Mouse (Mus musculus) liver, adult 2 months (tissue): ENCODE measurements around the gene Ms4a4c.

Experiments
- CTCF ChIP-seq: fragments of 200-500 bp; IDR thresholded peaks from 2 replicates; pipeline ENCODE4 v1.5.1; 2011; ENCODE audit warnings: low read depth, low read length, control low read depth
- POLR2A ChIP-seq: fragments of 200-500 bp; IDR thresholded peaks from 2 replicates; pipeline ENCODE4 v1.6.1; 2011; ENCODE audit warnings: low read length, control low read depth; ENCODE audit not compliant: insufficient read depth; ENCODE audit errors: extremely low read depth

DNA sequence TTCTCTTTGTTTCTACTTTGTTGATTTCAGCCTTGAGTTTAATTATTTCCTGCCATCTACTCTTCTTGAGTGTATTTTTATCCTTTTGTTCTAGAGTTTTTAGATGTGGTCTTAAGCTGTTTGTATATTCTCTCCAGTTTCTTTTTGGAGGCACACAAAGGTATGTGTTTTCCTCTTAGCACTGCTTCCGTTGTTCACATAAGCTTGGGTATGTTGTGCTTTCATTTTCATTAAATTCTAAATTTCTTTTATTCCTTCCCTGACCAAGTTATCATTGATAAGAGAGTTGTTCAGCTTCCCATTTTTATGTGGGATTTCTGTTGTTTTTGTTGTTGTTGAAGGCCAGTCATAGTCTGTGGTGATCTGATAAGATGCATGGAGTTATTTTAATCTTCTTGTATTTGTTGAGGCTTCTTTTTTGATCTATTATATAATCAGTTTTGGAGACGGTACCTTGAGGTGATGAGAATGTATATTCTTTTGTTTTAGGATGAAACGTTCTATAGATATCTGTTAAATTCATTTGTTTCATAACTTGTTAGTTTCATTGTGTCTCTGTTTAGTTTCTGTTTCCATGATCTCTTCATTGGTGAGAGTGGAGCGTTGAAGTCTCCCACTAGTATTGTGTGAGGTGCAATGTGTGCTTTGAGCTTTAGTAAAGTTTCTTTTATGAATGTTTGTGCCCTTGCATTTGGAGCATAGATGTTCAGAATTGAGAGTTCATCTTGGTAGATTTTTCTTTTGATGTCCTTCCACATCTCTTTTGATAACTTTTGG is 30.7 kb downstream of the Ms4a4c start:
- TF ChIP-seq CTCF (no peak), POLR2A (no peak)
